Mouse (Mus musculus) lung, postnatal 14 days (tissue): ENCODE measurements around the gene Phf5a.

Experiments
- DNase-seq: peaks from one replicate; pipeline ENCODE4 v3.0.0; 2021

The Phf5a gene

DNA sequence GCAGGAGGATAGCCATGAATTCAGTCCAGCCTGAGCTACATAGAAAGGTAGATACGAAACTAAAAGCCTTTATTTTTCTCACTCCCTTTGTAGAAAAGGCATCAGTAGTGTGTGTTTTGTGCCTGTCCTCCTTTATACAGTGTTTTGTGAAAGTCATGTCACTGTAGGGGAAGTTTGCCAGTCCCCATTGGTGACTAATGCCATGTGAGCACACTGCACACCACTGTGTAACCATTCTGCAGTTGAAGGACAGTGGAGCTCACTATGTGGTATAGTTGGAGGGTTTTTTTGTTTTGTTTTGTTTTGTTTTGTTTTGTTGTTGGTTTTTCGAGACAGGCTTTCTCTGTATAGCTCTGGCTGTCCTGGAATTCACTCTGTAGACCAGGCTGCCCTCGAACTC is 53.3 kb downstream of the Phf5a start:
- DNase-seq = no peak

DNA sequence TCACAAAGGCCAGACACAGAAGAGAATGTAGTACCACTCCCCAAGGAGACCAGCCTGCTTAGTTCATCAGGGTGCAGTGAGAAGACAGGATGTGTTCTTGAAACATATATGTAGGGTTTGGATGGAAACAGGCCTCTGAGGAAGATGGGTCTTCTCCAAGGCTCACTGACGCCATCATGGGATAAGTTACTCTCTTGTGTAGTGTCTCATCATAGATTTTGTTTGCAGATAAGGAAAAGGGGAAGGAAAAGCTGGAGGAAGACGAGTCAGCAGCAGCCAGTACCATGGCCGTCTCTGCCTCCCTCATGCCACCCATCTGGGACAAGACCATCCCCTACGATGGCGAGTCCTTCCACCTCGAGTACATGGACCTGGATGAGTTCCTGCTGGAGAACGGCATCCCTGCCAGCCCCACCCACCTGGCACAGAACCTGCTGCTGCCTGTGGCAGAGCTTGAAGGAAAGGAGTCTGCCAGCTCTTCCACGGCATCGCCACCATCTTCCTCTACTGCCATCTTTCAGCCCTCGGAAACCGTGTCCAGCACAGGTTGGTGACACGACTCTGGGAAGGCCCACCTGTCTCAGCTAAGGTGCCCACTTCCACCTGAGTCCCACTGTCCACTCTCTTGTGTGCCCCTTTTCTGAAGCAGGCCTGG is 56.9 kb downstream of the Phf5a start:
- DNase-seq = no peak
